Mouse (Mus musculus) lung, postnatal 25 days (tissue): ENCODE measurements around the gene Psat1.

ENCODE experiments used
- DNase-seq: peaks from one replicate; pipeline ENCODE4 v3.0.0; 2022; ENCODE audit warnings: low spot score

Psat1 gene

DNA sequence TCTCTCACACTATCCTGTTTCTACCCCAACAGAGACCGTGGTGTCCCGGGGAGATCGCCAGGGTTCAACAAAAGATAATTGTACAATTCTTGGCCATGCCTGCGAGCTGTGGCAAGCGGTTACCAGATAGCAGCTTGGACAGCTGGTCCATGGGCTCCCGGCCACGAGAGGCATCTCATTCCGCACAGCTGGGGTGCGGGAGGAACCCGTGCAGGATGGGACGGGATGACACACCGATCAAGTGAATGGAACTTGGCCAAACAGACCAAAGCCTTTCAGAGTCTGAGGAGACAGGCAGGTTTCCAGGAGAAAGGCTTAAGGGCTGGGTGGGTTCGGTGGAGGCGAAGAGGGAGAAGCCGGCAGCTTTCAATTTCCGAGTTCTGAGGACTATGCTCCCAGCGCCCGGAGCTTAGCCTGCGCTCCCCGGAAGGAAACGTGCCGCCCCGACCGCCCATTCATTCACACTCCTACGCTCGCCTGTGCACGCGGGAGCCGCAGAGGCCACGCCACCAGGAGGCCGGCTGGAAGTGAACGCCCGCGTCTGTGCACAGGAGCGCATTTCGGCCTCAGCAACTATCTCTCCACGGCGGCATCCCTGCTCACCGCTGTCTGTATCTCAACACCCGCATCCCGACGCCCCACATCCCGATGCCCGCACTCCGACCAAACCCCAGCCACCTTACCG lies 22.8 kb downstream of the Psat1 start:
- DNase-seq = peak; percentile 21

DNA sequence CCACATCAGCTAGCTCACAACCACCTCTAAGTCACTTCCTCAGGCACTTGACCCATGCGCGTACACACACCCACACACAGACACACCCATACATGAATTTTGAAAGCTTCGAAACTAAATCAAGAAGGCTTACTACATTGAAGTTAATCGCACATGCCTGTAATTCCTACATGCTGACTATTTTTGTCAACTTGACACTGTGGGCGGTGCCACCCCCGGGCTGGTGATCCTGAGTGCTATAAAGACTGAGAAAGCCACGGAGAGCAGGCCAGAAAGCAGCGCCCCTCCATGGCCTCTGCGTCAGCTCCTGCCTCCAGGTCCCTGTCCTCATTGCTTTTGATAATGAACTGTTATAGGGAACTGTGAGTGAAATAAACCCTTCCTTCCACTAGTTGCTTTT lies 23.7 kb downstream of the Psat1 start:
- peak; percentile 38 for DNase-seq

GRCm38 (mm10) chr19:15919336-15919735 lies 27.8 kb downstream of the Psat1 start:
- no peak for DNase-seq

DNA sequence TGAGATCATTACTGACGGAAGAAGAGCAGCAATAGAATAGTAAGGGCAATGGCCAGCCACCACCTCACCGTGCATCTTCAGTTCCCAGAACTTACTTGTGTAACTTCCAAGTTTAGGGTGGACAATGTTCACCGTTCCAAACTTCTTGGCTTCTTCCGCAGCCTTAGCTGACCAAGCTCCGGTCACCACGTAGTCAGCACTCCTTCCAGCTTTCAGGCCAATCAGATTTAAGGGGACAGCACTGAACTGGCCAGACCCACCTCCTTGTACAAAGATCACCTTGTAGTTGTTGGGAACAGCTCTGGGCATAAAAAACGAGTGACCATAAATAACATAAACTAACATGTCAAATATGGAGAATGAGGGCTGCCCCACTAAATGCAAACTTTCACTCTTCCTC lies 29.0 kb downstream of the Psat1 start:
- no peak for DNase-seq

DNA sequence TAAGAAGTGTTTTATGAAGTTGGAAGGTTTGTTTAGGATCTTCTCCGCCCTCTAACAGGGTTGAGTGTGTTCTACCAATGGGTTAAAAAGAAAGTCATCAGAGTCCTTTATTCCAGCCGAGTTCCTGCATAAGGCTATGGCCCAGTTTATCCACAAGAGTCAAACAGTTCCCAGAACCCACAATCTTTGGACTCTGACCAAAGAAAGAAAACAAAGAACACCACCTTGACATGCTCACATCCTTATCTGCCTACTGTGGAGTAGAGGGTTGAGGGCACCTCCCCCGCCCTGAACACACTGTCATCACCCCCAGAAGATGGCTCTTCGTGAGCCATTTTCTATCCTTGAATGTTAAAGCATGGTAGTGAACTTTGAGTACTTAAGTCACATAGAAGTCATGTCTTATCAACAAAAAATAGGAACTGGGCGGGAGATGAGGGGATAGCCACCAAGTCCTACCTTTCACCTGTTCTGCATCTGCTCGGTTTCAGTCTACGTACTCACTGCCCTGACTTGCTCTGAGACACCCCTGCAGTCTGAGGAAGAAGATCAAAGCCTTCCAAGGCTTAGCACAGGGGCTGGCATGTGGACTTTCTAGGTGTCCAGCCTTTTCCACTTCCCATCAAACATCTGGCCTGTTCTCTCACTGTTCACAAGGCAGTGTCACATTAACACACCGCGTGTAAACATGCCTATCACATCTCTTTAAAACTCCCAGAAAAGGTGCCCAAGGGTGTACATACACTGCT lies 33.7 kb downstream of the Psat1 start:
- no peak for DNase-seq

DNA sequence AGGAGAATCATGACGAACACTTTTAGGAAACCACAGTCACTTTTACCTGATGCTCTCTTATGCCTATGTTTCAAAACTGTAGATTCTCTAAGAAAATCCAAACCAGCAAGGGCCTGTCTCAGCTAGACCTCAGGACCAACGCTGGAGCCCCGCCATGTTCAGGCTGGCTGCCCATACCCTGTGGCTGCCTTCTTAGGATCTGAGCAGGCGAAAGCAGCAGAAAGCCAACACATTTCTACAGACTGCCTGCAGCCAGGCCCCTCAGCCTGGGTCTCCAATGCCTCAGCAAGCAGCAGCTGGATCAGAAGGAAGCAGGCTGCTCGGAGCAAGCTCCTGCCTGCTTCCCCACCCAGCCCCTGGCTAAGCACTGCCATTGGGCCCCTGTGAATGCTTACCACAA lies 35.7 kb downstream of the Psat1 start:
- DNase-seq = no peak

DNA sequence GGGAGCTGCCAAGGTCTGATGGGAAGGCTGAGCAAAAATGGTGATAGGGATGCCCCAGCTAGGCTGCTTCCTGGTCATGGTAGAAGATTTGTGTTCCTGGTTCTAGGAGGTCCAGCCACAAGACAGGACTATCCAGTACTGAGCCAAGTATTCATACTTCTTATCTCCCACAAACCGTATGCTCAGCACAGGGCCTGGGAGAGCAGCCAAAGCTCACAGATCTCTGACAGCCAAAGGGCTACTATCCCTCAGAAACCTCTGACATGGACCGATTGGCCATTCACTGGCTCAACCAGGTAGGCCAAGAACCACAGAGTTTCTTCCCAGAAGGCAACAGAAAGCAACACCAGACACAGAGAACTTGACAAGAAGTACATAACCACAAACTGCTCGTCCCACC lies 36.1 kb downstream of the Psat1 start:
- DNase-seq = no peak

DNA sequence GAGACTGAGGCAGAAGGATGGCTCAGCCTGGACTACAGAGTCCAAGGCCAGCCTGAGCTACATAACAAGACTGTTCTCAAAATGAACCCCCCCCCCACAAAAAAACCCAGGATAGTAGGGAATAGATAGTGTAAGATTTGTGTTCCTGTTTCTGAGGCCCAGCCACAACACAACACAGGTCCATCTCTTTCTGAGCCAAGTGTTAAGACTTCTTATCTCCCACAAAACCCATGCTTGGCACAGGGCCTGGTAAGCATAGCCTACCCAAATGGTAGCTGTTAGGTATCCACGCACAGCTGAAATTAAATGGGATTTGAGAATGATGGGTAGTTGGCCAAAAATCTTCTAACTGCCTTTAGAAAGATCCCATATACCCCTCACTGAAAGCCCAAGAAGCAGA lies 36.6 kb downstream of the Psat1 start:
- no peak for DNase-seq

DNA sequence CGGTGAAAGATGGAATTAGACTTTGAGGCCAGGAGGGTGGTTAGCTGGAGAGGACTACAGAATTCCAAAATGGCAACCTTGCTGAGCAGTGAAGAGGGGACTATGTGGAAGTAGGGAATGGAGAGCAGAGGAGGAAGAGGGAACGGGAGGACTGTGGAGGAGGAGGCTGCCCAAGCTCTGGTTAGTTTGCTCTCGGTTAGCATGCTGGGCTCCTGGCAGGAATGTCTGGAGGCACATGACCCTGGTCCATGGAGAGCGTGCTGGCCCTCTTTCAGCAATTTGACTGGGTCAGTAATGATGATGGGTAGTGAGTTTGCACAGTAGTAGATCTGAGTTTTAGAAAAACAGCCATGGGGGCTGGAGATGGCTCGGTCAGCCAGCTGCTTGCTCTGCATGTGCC lies 39.1 kb downstream of the Psat1 start:
- DNase-seq = no peak

GRCm38 (mm10) chr19:15904734-15905133 lies 42.4 kb downstream of the Psat1 start:
- DNase-seq = no peak

- no peak for DNase-seq
These were observed 43.3 kb downstream of the Psat1 start for GRCm38 (mm10) chr19:15903508-15904480.

DNA sequence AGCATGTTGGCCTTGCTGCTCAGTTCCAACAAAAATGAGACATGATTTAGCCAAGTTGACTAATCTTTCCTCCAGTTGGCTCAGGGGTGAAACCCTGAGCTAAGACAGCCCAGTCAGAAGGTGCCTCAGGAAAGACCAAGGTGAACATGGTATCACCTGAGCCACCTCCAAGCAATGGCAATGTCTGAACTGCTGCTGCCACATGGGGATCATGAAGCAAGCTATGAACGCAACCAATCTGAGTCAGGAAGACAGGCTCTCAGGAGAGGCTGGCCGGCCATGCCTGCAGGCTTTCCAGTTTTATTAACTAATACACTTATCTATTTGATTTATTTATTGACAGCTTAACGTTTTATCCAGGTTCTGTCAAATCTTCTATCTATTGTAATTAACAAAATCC lies 51.5 kb downstream of the Psat1 start:
- DNase-seq = no peak

- no peak for DNase-seq
These were observed 55.0 kb downstream of the Psat1 start for GRCm38 (mm10) chr19:15892146-15892545.

DNA sequence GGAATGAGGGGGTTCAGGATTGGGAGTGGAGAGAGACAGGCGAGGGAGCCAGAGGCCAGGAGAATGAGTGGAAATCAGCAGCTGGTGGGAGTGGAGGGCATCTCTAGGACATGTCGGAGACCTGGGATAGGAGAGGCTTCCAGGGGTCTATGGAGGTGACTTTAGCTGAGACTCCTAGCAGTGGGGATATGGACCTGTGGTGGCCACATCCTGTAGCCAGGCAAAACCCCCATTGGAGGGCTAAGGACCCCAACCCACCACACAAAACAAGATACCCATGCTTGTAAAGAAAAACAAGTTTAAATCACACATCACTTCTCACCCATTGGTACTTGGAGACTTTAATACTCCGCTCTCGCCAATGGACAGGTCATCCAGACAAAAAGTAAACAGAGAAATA lies 58.7 kb downstream of the Psat1 start:
- DNase-seq = no peak

DNA sequence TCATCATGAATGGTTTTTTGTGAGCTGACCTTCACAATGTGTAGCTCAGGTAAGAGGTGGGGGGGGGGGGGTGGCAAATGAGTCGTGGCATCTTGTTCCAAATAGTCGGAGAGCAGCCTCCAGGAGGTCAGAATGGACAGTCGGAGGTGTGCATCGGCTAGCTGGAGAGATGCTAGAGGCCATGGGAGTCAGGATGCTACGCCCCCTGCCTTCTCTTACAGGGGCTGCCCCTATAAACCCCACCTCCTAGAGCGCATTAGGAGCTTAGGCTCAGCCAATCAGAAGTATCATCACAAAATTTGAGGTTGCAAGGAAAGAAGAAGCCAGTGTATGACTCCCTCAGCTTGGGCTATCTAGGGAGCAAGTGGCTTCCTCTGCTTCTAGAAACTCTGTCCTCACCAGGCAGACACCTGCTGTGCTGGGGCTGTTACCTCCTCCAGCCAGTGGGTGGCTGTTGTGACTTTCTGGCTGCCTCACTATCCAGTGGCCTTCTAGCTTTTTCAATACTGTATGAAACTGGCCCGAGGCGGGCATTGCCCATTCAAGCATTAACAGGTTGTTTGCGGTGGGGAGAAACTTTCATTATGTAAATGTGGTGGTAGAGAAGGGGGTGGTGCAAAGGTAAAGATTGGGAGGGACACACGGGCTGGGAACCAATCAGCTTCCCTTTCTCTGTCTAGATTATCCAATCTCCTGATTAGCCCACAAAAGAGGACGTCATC lies 64.3 kb downstream of the Psat1 start:
- peak; percentile 20 for DNase-seq

GRCm38 (mm10) chr19:15880731-15881130 lies 66.4 kb downstream of the Psat1 start:
- no peak for DNase-seq

DNA sequence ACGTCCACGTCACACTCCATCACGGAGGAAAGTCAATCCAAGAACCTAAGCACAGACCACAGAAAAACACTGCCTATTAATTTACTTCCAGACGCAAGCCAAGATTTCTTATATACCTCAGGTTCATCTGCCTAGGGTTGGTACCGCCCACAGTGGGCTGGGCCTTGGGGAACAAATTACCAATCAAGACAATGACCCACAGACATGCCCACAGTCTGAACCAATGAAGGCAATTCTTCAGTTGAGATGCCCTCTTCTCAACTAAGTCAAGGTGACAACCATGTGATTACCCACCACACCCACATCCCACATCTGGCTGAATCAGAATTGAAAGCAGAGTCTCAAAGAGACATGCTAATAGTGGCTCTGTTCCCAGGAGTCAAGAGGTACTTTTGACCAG lies 67.9 kb downstream of the Psat1 start:
- no peak for DNase-seq

- DNase-seq = peak; percentile 4
These were observed 78.1 kb downstream of the Psat1 start for GRCm38 (mm10) chr19:15868865-15869698.

DNA sequence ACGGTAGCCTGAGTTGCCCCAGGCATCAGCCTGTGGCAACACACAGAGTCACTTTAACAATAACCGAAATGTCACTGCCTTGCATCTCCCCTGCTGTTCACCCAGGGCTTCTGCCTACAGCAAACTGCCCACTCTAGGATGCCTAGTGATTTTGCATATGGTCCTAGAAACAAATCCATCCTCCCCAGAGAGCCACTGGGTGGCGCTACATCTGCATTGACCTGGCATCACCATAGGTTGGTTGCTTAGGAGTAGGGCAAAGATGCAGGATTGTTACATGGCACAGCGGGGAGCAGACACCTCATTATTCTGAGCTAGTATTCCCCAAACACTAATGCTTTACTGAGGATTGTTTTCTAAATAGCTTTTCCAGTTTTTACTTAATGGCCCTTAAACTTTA lies 80.3 kb downstream of the Psat1 start:
- DNase-seq = peak; percentile 17

DNA sequence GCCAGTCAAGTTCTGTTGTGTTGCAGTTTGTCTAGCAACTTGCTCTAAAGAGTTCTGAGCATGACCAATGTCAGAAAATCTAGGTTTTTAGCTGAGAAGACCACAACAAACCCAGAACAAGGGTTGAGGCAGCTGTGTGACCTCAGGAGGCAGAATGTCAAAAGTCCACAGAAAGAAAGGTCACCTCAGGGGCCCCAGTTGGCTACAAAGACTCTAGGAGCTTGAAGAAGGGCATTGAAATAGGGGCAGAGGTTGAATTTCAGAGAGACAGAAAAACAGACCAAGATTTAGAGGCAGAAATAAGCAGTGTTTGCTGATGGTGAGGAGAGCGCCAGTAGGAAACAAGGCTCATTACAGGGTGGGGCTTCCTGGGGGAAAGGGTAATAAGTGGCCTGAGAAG lies 81.0 kb downstream of the Psat1 start:
- no peak for DNase-seq

GRCm38 (mm10) chr19:15865431-15865830 lies 81.7 kb downstream of the Psat1 start:
- DNase-seq = no peak
